Mouse (Mus musculus) layer of hippocampus, adult 2 months (tissue): ENCODE measurements around the gene Clcn7. TPM values are rescaled to one million over a fixed set of nuclear protein-coding genes. Genes with fewer than 3 reads are reported as not detected.
"Not testable (repeated sequence)": the region's sequence is repeated elsewhere in the genome, so short reads cannot be mapped to it uniquely, and the experiment has no call there.

Source experiments
- DNase-seq, 2 experiments: peaks; one replicate each; pipeline ENCODE4 v3.0.0; 2022; ENCODE audit warnings: low spot score in 2 of 2
- H3K27ac ChIP-seq: fragments of 200-600 bp; 2 replicates; pipeline ENCODE4 v1.8.1; 2022
- H3K4me3 ChIP-seq: fragments of 200-600 bp; 2 replicates; pipeline ENCODE4 v1.8.1; 2022; ENCODE audit warnings: mild to moderate bottlenecking
- CTCF ChIP-seq: fragments of 200-600 bp; conservative IDR thresholded peaks from 2 replicates; pipeline ENCODE4 v1.8.1; 2022; ENCODE audit warnings: antibody characterized with exemption, mild to moderate bottlenecking, moderate library complexity
- total RNA-seq, 2 experiments: library from RNA; stranded (reverse); gene quantifications; 2 replicates each; pipeline ENCODE4 v1.2.3; 2021

Clcn7 gene
- total RNA-seq, 2 experiments from 2014 or later: 53.5 to 55.7 TPM

GRCm38 (mm10) chr17:25112423-25112810 lies 20.8 kb upstream of the Clcn7 start:
- no peak for TF ChIP-seq CTCF
- H3K4me3 ChIP-seq: no peak overlapping the region
- no peak for DNase-seq
- peak overlapping the region; percentile 76 for H3K27ac ChIP-seq

GRCm38 (mm10) chr17:25114908-25115645 lies 18.1 kb upstream of the Clcn7 start:
- no peak for DNase-seq
- no peak for TF ChIP-seq CTCF
- Histone ChIP-seq H3K27ac (peak overlapping the region; percentile 97), H3K4me3 (peak overlapping the region; percentile 75)

GRCm38 (mm10) chr17:25115664-25116432 lies 17.3 kb upstream of the Clcn7 start, which contains the start of gene Telo2:
Gene Telo2, minus strand, starts transcription at chr17:25115967.
- peak; percentile 88 to 91 for DNase-seq
- Histone ChIP-seq H3K27ac (peak within 1 kb of the TSS; percentile 97), H3K4me3 (peak within 1 kb of the TSS; percentile 75)
- no peak for TF ChIP-seq CTCF

GRCm38 (mm10) chr17:25117263-25117662 lies 15.9 kb upstream of the Clcn7 start:
- Histone ChIP-seq H3K4me3 (no peak overlapping the region), H3K27ac (no peak overlapping the region)
- peak; percentile 84 for TF ChIP-seq CTCF
- DNase-seq: no peak

GRCm38 (mm10) chr17:25120406-25120805 lies 12.8 kb upstream of the Clcn7 start, which contains the start of gene Ptx4:
Gene Ptx4, plus strand, starts transcription at chr17:25120760.
- peak within 1 kb of the TSS; percentile 72 for H3K27ac ChIP-seq
- no peak within 1 kb of the TSS for H3K4me3 ChIP-seq
- TF ChIP-seq CTCF: no peak
- DNase-seq: no peak

GRCm38 (mm10) chr17:25123979-25124378 lies 9.2 kb upstream of the Clcn7 start:
- no peak for DNase-seq
- TF ChIP-seq CTCF: peak; percentile 65
- no peak overlapping the region for H3K4me3 ChIP-seq
- no peak overlapping the region for H3K27ac ChIP-seq

- not testable (repeated sequence) for H3K27ac ChIP-seq, H3K4me3 ChIP-seq, DNase-seq
Observed at GRCm38 (mm10) chr17:25125442-25126060, 7.6 kb upstream of the Clcn7 start.

- H3K27ac ChIP-seq: no peak overlapping the region
- H3K4me3 ChIP-seq: no peak overlapping the region
- DNase-seq: no peak
- TF ChIP-seq CTCF: no peak
Observed at GRCm38 (mm10) chr17:25127079-25127478, 6.1 kb upstream of the Clcn7 start.

GRCm38 (mm10) chr17:25127681-25128080 lies 5.5 kb upstream of the Clcn7 start:
- no peak for DNase-seq
- Histone ChIP-seq H3K27ac (no peak overlapping the region), H3K4me3 (no peak overlapping the region)
- TF ChIP-seq CTCF: no peak

- H3K4me3 ChIP-seq: no peak overlapping the region
- no peak overlapping the region for H3K27ac ChIP-seq
- no peak for DNase-seq
- TF ChIP-seq CTCF: peak; percentile 56
Observed at GRCm38 (mm10) chr17:25130060-25130459, 3.1 kb upstream of the Clcn7 start.

GRCm38 (mm10) chr17:25135622-25136021 lies 2.4 kb downstream of the Clcn7 start:
- no peak for TF ChIP-seq CTCF
- no peak for DNase-seq
- no peak overlapping the region for H3K27ac ChIP-seq
- H3K4me3 ChIP-seq: no peak overlapping the region

- no peak for DNase-seq
- H3K27ac ChIP-seq: no peak overlapping the region
- TF ChIP-seq CTCF: no peak
- no peak overlapping the region for H3K4me3 ChIP-seq
Observed at GRCm38 (mm10) chr17:25138803-25139202, 5.6 kb downstream of the Clcn7 start.

GRCm38 (mm10) chr17:25139960-25140359 lies 6.8 kb downstream of the Clcn7 start:
- Histone ChIP-seq H3K4me3 (no peak overlapping the region), H3K27ac (no peak overlapping the region)
- DNase-seq: no peak
- peak; percentile 70 for TF ChIP-seq CTCF
